Comparison of ENCODE assay signal across 8 mouse cellular contexts in the genomic region with DNA sequence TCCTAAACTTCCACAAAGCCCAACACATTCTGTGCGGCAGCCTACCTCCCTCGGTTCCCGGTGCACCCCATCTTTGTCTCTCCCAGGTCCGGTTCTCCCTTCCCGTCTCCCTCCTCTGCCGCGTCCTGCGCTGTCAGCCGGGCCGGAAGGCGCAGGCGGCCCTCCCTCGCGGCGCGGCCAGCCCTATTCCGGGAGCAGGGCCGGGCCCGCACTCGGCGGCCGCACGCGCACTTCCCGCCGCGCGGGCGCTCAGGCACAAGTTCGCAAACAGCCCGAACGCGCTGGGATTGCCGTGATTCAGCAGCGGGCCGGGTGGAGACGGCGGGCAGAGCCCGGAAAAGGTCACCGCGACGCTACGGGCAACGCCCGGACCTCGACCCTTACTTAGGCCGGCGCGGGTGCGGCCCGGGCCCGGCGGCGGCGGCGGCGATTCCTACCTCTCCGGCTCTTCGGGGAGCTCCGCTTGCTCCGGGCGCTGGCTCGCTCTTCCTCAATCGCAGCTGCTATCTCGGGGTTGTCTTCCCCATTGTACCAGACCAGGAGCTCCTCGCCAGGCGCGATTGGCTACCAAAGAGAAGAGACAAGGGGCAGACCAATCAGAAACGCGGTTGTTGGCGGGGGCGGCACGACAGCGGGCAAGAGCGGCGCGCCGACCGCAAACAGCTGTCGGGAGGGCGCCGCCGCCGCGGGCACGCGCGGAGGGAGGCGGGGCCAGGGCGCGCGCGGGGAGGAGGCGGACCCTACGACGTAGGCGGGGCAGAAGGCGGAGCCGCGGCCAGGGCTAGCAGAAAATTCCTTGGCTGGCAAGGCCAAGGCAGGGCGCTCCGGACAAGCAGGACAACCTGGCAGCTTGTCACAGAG. TPM values are rescaled to one million over a fixed set of nuclear protein-coding genes. Genes with fewer than 3 reads are reported as not detected.
DNase-seq lines count a peak whose midpoint lies in the region; ATAC-seq and TF ChIP-seq lines count a peak whose summit lies in the region.

No protein-coding gene starts in this region.

- in situ Hi-C loops in Patski (cut with MboI; ENCODE audit: low pct_unique_long_range_greater_than_20kb): no loop called here

- peaks cover 47% of the 10 kb centered on the region for H3K4me1 ChIP-seq in hindbrain, embryonic 13.5 days (replicated peaks)

- ATAC-seq in Patski: peak; percentile 96
- ATAC-seq in hindbrain, embryonic 13.5 days (ENCODE audit: low FRiP score): peak; percentile 100

- H3K9ac ChIP-seq in hindbrain, embryonic 13.5 days: peak overlapping the region; percentile 95

- peaks cover 22% of the 10 kb centered on the region for H3K36me3 ChIP-seq in hindbrain, embryonic 13.5 days

- H3K4me2 ChIP-seq in hindbrain, embryonic 13.5 days: peak overlapping the region; percentile 71

- DNase-seq in Patski (ENCODE audit: low read depth, low spot score): peak; percentile 89
- peak; percentile 99 for DNase-seq in cerebellum, postnatal 14 days
- DNase-seq in frontal cortex, postnatal 14 days (ENCODE audit: low spot score in 2 of 2): peak; percentile 98 to 99
- peak; percentile 93 to 96 for DNase-seq in layer of hippocampus, postnatal 25 days (ENCODE audit: extremely low spot score in 1 of 2, low spot score in 1 of 2)
- DNase-seq in lung, postnatal 25 days (ENCODE audit: low spot score): peak; percentile 99
- peak; percentile 98 for DNase-seq in retina, embryonic 14.5 days (ENCODE audit: low spot score)
- peak; percentile 98 for DNase-seq in thymus, postnatal 4 days

- WGBS in hindbrain, embryonic 13.5 days: under 1% methylated on average over 89 of the region's 102 CpGs

- H3K4me3 ChIP-seq in hindbrain, embryonic 13.5 days: peak overlapping the region; percentile 92

- H3K9me3 ChIP-seq in hindbrain, embryonic 13.5 days: no peaks in the 10 kb centered on the region

- CTCF ChIA-PET in Patski (lab: Charles Lee): no interaction called here

- TF ChIP-seq CTCF in Patski (IDR thresholded peaks at IDR 0.05): no peak

- no peaks in the 10 kb centered on the region for H3K27me3 ChIP-seq in Patski
- no peaks in the 10 kb centered on the region for H3K27me3 ChIP-seq in hindbrain, embryonic 13.5 days

- peak overlapping the region; percentile 99 for H3K27ac ChIP-seq in hindbrain, embryonic 13.5 days

- POLR2A ChIA-PET in Patski (lab: Charles Lee): interaction anchor here (0.7 to 0.9 kb wide), 2 partner anchors 51 to 127 kb away, joined by 3 read pairs; partner anchors contain the start of gene Prdm2

RNA-seq across cellular contexts. Expression of gene Prdm2, which starts 50.9 kb away (rescaled TPM):
- 17.6 TPM for polyA plus RNA-seq in Patski (2021)
- 17.6 and 18.6 TPM in 2 replicates for polyA plus RNA-seq in hindbrain, embryonic 13.5 days (2015; fragmentation: Nextera tagmentation; extraction: Ambion mirVana)
- total RNA-seq in layer of hippocampus, postnatal 25 days (2021): 10 to 100 TPM; 42.2 to 43.1 TPM

Comparison
In these comparisons a context has a peak if more than half of its experiments do, and no peak if none do; other contexts are left out.
1. Peak in every context shown above with its lines: DNase-seq, ATAC-seq, H3K4me3 ChIP-seq and H3K27ac ChIP-seq.